Mouse (Mus musculus) natural killer cell, adult 2 months (primary cell): ENCODE measurements around the gene Sh3rf3.

ENCODE experiments used
- DNase-seq, 2 experiments: peaks; one replicate each; pipeline ENCODE4 v3.0.0; 2022; ENCODE audit warnings: low spot score in 2 of 2

Sh3rf3 gene

GRCm38 (mm10) chr10:58813081-58813800, at the start of gene Sh3rf3:
Gene Sh3rf3 (plus strand): TSS chr10:58813359.
- no peak for DNase-seq

DNA sequence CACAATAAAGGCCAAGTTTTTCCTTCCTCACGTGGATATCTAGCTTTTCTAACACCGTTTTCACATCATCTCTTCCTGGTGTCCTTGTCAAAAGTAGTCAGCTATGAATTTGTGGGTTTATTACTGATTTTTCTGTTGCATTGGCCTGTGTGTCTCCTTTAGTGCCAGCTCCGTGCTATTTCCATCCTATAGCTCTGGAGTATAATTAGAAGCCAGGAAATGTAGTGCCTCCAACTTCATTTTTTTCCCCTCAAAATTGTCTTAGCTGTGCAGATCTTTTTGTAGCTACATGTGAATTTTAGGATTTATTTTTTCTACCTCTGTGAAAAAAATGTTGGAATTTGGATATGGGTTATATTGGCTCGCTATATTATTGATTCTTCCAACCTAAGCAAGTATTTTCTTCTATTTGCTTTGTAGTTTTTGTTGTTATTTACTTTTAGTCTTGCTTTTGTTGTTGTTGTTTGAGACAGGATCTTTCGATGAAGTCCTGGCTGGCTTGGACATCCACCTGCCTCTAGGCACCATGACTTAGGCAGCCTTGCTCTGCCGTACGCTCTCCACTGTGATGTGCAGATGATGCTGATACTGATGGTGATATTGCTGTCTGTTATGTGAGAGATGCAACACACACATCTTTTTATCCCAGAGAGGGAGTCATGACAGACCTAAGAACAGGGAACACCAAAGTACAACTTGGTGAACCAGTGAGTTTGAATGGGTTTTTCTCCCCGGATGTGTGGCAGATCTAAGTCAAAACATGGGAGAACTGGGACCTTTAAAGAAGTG, 24.5 kb upstream of the Sh3rf3 start:
- DNase-seq, result no peak

- no peak for DNase-seq
These were observed 15.6 kb upstream of the Sh3rf3 start for GRCm38 (mm10) chr10:58797555-58797954.

DNA sequence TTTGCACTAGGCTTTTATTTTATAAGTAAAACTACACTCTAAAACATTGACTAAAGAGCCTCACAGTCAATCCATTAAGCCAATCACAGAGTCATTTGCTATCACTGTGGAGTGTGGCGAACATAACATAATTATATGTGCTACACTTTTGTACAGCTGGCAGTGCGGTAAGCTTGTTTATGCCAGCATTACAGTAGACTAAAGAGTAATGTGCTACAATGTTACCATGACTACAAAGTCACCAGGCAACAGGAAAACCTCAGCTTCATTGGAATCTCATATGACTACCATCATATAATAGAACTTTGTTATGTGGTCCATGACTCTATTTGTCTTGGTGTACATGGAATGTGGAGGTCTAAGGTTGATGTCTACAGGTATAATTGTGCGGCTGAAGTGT, 15.0 kb upstream of the Sh3rf3 start:
- no peak for DNase-seq

DNA sequence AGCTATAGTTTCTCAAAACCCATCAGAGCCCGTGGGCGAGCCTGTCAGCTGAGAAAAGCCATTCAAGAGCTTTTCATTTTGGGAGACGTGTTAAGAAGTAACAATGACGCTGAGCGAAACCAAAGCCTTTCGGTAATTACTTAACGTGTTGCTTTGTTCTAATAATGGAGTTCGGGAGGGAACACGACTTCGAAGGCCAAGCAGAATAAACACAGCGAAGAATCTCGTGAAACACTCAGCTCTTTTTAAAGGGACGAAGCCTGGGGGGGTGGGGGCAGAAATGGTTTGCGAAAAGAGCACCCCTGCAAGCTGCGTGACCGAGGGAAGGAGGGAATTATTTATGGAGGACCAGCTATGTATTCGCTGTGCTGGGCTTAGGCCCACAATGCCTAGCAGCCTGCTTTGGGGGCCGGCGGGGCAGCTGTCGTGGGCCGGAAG, 12.1 kb upstream of the Sh3rf3 start:
- DNase-seq, result no peak

GRCm38 (mm10) chr10:58802391-58802790, 10.8 kb upstream of the Sh3rf3 start:
- no peak for DNase-seq

- DNase-seq, result no peak
These were observed 5.2 kb upstream of the Sh3rf3 start for GRCm38 (mm10) chr10:58807956-58808355.

GRCm38 (mm10) chr10:58810181-58810580, 3.0 kb upstream of the Sh3rf3 start:
- no peak for DNase-seq

- DNase-seq, result peak in 1 of 2 experiments; percentile 13
These were observed 714 bp upstream of the Sh3rf3 start for GRCm38 (mm10) chr10:58812210-58813080.

DNA sequence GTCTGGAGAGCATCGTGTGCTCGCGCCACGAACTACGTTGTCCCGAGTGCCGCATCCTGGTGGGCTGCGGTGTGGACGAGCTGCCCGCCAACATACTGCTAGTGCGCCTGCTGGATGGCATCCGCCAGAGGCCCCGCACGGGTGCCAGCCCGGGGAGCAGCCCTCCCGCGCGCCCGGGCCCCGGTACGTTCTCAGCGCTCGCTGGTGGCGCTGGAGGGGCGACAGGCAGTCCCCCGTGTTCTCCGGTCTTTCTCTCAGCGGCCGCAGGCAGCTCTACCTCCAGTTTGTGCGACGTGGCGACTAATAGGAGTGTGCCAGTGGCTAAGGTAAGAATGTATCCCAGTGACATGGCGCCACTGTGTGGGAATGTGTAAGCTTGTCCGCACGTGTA, 637 bp downstream of the Sh3rf3 start:
- DNase-seq, result no peak

GRCm38 (mm10) chr10:58814486-58814885, 1.3 kb downstream of the Sh3rf3 start:
- DNase-seq, result no peak

DNA sequence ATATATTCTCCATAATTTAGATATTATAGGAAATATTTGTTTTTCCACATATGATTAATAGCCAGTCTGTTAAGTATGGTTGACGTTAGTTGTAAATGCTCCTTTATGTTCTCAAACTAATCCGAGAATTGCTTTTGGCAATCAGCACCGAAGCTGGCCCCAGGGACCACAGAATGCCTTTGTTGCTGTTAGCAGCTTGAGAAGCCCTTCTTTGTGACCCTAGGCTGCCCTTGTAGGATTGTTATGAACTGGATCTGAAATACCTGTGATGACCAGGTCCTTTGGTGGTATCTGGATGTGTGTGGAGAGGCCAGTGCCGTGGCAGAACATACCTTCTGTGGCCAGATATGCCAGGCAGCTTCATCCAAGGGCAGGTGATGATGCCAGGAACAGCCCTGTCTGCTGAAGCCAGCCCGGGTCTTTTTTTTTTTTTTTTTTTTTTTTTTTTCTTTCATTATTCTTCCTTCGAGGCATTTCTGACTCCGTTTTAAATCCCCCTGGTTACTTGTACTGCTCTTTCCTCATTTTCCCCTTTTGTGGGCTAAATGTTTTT, 10.9 kb downstream of the Sh3rf3 start:
- DNase-seq, result no peak

DNA sequence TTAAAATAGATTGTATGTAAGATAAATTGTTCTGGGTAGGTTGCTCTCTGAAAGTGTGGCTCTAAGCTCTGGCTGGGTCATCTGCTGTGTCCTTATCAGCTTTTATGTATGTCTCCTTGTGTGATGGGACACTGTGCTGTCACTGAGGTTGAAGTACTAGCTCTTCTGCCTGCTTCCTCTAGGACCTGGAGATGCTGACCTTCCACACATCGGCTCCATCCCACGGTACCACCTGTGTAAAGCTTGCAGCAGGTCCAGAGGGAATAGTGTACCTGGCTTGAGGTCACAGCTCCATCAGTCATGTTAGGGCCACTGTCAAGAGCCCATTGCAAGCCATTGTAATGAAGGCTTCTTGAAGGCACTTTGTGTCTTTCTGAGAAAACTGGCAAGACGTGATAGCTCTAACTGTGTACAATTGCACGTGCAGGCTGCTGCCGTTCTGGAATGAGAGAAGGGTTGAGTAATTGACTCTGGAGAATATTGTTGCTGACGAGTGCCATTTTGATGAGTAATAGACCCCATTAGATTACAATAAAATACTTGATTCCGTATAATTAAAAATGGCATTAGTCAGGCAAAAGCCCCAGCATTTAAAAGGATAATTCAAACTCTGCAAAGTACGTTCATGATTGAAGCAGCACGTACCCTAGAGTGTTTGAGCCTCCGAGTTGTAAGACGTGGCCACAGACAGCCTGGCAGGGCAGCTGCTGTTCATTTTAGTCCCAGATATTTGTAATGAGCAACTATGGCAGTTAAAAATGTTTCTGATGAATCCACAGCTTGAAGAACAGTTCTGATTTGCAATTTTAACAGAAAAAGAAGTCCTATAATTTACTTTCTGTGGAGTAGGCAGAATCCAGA, 16.3 kb downstream of the Sh3rf3 start:
- no peak for DNase-seq

- DNase-seq, result no peak
These were observed 20.0 kb downstream of the Sh3rf3 start for GRCm38 (mm10) chr10:58833146-58833545.

- no peak for DNase-seq
These were observed 20.6 kb downstream of the Sh3rf3 start for GRCm38 (mm10) chr10:58833741-58834178.

GRCm38 (mm10) chr10:58836391-58836790, 23.2 kb downstream of the Sh3rf3 start:
- DNase-seq, result no peak

- no peak for DNase-seq
These were observed 24.3 kb downstream of the Sh3rf3 start for GRCm38 (mm10) chr10:58837504-58837903.

- no peak for DNase-seq
These were observed 28.8 kb downstream of the Sh3rf3 start for GRCm38 (mm10) chr10:58841945-58842344.

GRCm38 (mm10) chr10:58843100-58843499, 29.9 kb downstream of the Sh3rf3 start:
- no peak for DNase-seq

DNA sequence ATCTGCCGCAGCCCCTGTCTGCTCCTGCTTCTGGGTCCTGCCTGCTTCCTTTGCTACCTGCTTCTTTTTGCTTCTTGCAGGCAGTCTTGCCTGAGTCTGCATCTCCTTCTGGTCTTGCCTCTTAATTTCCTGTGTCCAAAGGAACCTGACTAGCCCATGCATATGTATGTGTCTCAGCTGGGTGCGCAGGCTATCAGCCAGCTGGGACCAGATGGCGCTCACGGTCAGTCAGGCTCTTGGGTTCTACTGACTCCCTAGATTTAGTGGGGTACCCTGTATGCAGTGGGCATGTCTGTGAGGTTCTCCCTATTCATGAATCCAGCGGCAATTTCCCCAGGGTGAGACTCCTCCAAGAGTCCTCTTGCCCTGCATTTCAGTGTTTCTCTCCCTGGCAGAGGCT, 35.0 kb downstream of the Sh3rf3 start:
- no peak for DNase-seq

- DNase-seq, result no peak
These were observed 35.4 kb downstream of the Sh3rf3 start for GRCm38 (mm10) chr10:58848536-58848935.
